Mouse (Mus musculus) WW6 (cell line): ENCODE data around the gene Atp8b2.

Source experiments
- DNase-seq: peaks from one replicate; pipeline ENCODE4 v3.0.0-alpha.2; 2013; ENCODE audit warnings: low read depth, low spot score

The Atp8b2 gene

GRCm38 (mm10) chr3:89959435-89959834 is 3.9 kb downstream of the Atp8b2 start:
- no peak for DNase-seq

- DNase-seq, result no peak
These were observed 5.4 kb downstream of the Atp8b2 start for GRCm38 (mm10) chr3:89957880-89958279.

- DNase-seq, result no peak
These were observed 6.9 kb downstream of the Atp8b2 start for GRCm38 (mm10) chr3:89956177-89956971.

GRCm38 (mm10) chr3:89953420-89953819 is 9.9 kb downstream of the Atp8b2 start:
- no peak for DNase-seq

GRCm38 (mm10) chr3:89948655-89949054 is 14.7 kb downstream of the Atp8b2 start:
- DNase-seq, result no peak

GRCm38 (mm10) chr3:89948021-89948420 is 15.3 kb downstream of the Atp8b2 start:
- no peak for DNase-seq

GRCm38 (mm10) chr3:89945026-89945425 is 18.3 kb downstream of the Atp8b2 start:
- no peak for DNase-seq

GRCm38 (mm10) chr3:89942894-89943293 is 20.4 kb downstream of the Atp8b2 start:
- DNase-seq, result no peak

- DNase-seq, result no peak
These were observed 26.8 kb downstream of the Atp8b2 start for GRCm38 (mm10) chr3:89936495-89936894.

GRCm38 (mm10) chr3:89932925-89933324 is 30.4 kb downstream of the Atp8b2 start:
- no peak for DNase-seq

- no peak for DNase-seq
These were observed 34.4 kb downstream of the Atp8b2 start for GRCm38 (mm10) chr3:89928956-89929355.

GRCm38 (mm10) chr3:89926440-89926839 is 36.9 kb downstream of the Atp8b2 start:
- DNase-seq, result no peak

GRCm38 (mm10) chr3:89920711-89921110 is 42.6 kb downstream of the Atp8b2 start:
- DNase-seq, result no peak

- no peak for DNase-seq
These were observed 45.9 kb downstream of the Atp8b2 start for GRCm38 (mm10) chr3:89917408-89917807.

- no peak for DNase-seq
These were observed 46.7 kb downstream of the Atp8b2 start for GRCm38 (mm10) chr3:89916622-89917021.

- no peak for DNase-seq
These were observed 48.6 kb downstream of the Atp8b2 start for GRCm38 (mm10) chr3:89914700-89915099.

- DNase-seq, result peak; percentile 53
These were observed 50.5 kb downstream of the Atp8b2 start, which contains the start of gene Il6ra for GRCm38 (mm10) chr3:89912543-89913391. TSS of gene Il6ra (minus strand) at chr3:89913196.

- DNase-seq, result no peak
These were observed 51.2 kb downstream of the Atp8b2 start for GRCm38 (mm10) chr3:89912108-89912542.

GRCm38 (mm10) chr3:89911207-89911606 is 52.1 kb downstream of the Atp8b2 start:
- DNase-seq, result no peak

- no peak for DNase-seq
These were observed 53.4 kb downstream of the Atp8b2 start for GRCm38 (mm10) chr3:89909703-89910542.

GRCm38 (mm10) chr3:89908836-89909235 is 54.5 kb downstream of the Atp8b2 start:
- DNase-seq, result no peak

GRCm38 (mm10) chr3:89907846-89908245 is 55.5 kb downstream of the Atp8b2 start:
- no peak for DNase-seq
